Mouse (Mus musculus) inflammation-experienced regulatory T-cells, adult 6 months (primary cell): ENCODE measurements around the gene Asb16. TPM values are rescaled to one million over a fixed set of nuclear protein-coding genes. Genes with fewer than 3 reads are reported as not detected.

ENCODE experiments used
- ATAC-seq: one replicate; pipeline ENCODE4 v1.8.0; 2017
- polyA plus RNA-seq, 3 experiments: library from polyadenylated mRNA; unstranded; fragments of 100-300 nt; shearing (Covaris generic); gene quantifications; one replicate each; pipeline ENCODE4 v1.2.1; 2017

The Asb16 gene
- polyA plus RNA-seq, 3 experiments from 2014 or later: not detected

DNA sequence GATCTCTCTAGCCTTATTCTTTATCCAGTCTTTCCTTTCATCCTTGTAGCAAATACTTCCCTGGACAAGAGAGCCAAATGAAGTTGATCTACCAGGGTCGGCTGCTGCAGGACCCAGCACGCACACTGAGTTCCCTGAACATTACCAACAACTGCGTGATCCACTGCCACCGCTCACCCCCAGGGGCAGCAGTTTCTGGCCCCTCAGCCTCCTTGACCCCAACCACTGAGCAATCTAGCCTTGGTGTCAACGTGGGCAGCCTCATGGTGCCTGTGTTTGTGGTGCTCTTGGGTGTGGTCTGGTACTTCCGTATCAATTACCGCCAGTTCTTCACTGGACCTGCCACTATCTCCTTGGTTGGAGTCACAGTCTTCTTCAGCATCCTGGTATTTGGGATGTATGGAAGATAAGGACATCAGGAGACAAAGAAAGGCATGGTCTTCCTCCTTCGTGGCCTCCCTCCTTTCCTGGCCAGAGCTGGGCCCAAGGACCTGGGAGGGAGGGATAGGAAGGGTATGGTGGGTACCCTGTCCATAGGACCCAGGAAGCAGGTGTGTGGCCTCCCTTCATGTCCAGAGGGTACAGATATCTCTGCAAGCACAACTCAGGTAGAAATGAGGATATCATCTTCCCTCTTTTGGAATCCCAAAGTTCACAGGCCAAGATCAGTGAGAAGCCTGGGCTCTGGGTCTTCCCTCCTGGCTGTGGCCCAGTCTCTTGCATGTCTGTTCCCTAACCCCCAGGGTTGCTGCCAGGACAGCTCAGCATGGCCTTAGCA is 19.7 kb downstream of the Asb16 start:
- ATAC-seq: no peak

DNA sequence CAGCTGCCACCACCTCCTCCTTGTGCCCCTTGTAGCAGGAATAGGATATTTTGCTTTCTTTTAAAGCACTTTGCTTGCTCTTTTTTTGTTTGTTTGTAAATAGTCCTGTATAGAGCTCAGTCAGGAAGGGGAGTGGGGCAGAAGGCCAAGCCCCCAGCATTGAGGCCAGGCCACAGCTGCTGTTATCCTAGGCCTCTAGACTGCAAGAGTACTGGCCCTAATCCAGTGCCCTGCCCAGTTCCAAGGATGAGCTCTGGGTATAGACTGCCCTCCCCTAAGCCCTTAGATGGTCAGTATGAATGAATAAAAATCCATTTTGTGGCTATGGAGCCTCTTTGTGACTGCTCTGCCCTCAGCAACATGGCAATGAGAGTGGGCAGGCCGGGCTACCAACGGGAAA is 20.4 kb downstream of the Asb16 start:
- ATAC-seq: no peak

DNA sequence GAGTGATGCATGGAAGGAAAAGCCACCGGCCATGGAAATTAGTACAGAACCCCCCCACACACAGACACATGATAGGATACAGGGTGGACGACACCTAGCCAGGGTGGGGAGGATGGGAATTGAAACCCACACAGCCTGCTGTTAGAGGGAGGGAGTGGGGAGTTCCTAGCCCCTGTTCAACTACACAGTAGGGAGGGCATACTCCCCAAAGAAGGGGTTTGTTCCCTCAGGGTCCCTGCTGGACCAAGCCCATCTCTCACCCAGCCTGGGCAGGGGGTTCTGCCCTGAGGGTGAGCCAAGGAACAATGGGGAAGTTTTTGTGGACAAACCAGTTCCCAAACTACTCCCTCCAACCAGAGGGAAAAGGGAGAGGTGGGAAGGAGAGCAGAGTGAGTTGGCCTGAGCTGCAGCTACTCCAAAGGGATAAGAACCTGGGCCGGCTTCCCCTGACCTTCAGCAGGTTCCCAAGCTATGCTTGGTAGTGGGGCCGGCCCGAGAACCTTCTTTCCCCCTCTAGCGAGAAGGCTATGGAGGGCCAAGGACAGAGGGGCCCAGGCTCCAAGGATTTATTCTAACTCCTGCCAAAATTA is 21.1 kb downstream of the Asb16 start:
- ATAC-seq: no peak

DNA sequence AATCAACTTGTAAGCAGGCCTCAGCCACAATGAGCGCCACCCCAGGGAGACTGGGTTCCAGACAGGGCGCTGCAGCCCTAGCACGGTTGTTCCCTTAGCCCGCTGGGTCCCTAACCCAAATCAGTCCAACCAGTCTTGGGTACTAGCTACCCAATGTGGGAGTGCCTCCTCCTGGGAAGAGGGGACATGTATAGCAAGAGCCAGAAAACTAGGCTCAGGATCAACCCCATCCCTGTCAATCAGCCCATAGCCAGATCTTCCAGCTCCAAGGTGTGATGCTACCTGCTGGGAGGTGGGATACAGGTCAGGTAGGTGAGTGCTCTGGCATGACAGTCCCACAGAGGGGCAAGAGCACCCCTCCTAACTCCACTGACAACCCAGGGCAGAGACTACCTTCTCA is 21.6 kb downstream of the Asb16 start:
- ATAC-seq: no peak

DNA sequence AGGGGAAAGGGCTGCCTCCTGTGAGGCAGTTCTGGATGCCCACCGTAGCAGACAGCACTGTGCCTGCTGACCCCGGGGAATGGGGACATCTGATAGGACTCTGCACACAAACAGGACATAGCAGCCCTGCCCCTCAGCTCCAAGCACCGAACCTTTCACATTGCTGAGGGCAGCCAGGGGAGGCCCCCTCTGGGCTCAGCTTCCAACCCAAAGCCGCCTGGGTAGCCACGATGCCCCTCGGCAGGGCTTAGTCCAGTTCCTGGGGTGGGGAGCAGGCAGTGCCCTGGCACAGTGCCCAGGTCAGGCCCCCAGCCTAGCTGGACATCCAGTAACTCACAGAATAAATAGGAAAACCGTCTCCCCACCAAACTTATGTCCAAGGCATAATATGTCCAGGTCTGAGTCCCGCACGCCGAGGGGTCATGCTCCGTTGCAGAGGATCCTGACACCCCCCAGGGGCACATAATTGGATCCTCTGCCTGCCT is 22.6 kb downstream of the Asb16 start:
- no peak for ATAC-seq

DNA sequence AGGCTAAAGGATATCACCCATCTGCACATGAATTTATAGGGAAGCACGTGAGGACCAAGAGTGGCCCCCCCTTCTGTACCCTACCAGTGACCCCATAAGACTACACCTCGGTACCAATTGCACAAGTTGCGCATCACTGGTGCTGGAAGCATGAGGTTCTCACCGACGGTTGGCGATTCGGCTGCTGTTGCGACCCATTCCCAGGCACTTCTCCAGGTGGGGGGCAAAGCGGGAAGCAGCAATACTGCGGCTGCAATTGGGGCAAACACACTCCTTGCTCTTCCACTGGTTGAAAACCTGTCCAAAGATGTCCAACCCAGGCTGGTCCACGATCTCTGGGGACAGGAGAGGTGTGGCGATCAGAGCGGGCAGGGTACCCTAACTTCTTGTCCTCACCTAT is 25.4 kb downstream of the Asb16 start:
- no peak for ATAC-seq

DNA sequence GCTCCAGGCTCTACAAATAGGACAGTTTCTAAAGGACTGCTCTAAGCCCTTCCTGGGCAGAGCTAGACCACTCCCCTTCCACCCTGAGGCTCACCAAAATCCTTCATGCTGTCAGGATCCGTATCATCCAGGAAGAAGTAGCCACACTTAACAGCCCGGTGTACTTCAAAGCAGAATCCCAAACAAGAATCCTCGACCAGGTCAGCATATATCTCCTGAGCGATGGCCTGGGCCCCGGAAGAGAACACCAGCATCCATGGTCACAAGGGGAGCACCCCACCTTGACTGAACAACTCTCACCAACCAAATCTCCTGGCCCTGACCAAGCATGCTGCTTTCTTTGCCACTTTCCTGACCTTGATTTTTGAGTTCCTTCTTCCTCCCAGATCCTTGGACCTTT is 25.9 kb downstream of the Asb16 start:
- ATAC-seq: no peak

DNA sequence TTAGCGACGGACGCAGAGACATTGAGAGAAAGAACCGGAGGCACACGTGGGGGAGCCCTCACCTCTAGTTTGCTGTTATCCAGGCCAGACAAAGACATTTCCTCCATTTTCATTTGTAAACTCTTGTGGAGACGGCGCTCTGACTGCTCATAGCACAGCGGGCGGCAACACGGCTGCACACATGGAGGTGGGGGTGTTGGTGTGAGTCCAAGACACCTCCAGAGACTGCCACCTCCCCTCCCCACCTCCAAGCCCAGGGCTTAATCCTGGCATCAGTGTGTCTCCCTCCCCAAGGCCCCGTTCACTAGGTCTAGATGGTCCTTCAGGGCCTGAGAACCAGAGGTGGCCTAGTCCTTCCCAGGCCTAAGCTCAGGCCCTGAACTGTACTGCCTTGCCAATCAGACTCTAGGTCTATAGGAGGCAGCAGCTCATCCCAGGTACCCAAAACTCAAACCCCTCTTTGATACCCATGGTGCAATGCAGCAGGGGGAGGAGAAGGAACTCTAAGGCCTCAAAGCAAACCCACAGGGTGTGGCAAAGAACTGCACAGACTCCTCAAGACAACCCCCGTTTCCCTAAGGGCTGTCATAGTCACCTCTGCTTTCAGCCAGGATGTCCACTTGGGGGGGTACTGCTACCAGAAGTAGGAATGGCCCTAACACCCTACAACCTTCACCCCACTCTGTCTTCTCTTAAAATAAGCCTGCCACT is 26.5 kb downstream of the Asb16 start:
- peak; percentile 56 for ATAC-seq

DNA sequence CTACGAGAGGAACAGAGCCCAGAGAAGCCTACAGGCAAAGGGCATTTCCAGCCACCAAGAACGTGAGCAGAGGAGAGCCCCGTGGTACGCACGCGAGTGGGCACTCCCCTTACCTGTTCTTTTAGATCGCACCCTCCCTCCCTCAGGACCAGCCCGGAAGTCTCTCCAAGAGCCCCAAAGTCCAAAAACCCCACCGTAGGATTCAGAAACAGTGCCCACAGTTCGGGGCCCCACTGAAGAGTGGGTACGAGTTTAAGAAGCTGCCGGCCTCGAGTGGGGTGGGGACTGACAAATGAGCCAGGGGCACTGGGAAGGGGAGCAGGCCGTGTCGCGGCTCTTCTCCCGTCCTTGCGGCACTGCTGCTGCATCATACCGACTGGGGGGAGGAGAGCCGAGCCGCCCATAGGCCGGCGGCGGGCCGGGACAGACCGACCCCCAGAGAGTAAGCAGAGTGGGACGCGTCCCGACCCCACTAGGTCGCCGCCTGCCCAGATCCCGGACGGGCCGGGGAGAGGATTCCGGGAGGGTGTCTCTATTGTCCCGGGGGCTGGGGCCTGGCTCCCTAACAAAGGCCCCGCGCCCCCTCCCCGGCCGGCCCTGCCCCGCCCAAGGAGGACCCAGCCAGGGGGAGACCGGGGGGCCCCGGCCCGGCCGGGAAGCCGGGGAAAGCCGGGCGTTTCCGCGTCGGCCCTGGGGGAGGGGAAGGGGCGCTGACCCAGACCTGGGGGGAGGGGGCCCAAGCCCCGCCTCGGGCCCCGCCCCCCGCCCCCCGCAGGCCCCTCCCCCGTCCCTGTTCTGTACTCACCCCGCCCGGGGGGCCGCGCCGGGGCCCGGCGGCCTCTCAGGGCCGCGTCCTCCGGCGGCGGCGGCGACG is 27.3 kb downstream of the Asb16 start:
- ATAC-seq: peak; percentile 15

DNA sequence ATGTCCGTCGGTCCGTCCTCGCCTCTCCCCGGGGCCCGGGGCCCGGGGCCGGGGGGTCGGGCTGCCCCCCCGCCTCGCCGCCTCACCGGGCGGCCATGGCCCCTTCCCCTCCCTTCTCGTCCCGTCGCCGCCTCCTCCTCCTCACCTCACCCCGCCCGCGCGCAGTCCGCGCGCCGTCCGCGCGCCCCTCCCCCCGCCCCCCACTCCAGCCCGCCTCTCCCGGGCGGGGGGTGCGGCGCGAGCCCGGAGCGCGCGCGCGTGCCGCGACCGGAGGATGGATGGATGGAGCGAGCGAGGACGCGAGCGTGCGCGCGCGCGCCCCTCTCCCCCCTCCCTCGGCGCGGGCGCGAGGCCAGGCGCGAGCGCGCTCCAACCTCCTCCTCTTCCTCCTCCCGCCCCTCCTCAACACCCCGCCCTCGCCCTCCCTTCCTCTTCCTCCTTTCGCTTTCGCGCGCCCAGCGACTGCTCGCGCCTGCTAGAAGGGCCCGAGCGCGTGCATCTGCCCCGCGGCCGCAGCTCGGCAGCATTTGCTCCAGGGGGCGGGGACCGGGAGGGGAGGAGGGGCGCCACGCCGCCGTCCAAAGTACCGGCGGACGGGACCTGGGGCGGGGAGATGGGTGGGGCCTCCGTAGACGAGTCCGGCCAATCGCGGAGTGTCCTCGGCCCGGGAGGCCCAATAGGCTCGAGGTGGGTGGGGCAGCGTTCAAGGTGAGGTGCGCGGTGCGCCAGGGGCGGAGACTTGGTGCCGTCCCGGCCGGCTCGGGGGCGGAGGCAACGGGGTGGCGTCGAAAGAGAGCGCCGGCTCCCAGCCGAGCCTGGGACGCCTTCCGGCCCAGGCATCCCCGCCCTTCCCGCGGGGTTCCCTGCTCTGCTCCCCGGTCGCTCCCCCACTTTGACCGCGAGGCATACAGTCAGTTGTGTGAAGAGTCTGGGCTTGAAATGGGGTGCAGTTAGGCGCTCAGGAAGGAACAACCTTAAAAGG is 28.2 kb downstream of the Asb16 start, which contains the start of gene Atxn7l3:
Atxn7l3 (minus strand) TSS at position 141 of the 982 bp plus-strand sequence.
- ATAC-seq: peak; percentile 81

DNA sequence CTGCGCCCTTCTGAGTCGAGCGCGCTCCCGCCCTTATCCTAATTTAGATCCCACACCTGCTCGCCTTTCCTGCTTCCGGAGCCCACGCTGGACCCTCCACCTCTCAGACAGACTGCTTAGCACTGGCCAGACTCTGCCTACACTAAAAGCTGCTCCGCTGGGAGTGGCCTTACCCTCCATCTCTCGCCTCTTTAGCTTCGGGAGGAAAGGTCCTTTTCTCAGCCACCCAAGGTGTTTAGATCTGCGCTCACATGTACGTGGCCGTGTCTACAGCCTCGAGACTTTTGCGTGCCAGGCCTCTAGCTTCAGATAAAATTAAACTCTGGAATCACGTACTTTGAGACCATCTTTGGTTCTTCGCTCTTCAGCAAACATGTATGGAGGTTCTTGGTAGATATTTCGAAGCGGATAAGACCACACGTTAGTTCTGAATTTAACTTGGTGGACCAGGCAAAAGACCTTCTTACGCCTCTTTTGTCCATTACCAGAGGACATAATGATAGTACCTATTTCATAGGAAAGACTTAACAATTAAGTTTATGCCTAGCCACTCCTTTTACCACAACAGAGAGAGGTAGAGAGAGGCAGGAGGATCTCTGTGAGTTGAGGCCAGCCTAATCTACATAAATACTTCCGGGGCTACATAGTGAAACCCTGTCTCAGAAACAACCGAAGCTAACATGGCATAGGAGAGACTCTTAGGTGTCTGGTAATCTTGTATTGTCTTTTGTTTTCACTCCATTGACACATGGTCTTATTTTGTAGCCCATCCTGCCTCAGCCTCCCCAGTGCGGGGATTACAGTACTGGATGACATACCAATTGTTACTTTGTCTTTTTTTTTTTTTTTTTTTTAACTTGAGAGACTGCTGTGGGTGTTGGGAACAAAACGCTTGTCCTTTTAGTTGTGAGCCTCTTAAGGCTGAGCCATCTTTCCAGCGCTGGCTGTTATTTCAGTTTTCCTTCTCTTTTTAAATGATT is 29.3 kb downstream of the Asb16 start:
- ATAC-seq: peak; percentile 14

DNA sequence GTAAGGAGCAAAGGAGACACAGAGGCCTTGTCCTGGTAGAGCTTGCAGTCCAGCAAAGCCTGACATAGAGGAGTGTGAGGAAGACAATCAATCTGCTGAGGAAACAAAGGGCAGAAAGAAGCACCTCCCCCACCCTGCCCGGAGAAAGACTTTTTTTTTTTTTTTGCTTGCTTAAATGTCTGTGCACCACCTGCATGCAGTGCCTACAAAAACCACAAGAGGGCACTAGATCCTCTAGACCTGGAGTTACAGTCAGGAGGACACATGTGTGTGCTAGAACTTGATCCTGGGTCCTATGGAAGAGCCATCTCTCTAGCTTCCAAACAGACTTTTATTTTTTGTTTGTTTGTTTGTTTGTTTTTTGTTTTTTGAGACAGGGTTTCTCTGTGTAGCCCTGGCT is 31.3 kb downstream of the Asb16 start:
- ATAC-seq: no peak

DNA sequence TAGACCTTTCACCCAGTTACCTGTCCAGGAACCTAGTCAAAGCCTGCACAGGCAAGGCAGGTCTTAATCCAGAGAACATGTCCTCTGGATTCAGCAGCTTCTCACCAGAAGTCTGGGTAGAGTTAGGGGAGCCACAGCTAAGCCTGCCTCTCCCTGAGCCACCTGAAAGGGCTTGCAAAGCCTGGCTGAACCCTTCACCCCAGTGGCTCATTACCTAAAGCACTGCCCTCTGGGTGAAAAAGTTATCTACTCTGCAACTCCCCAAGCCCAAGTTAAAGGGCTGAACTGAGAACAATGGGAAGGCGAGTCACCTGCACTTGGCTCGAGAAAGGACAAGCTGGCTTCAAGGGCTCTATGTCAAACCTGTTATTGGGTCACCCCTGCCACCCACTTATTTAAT is 35.6 kb downstream of the Asb16 start:
- no peak for ATAC-seq

DNA sequence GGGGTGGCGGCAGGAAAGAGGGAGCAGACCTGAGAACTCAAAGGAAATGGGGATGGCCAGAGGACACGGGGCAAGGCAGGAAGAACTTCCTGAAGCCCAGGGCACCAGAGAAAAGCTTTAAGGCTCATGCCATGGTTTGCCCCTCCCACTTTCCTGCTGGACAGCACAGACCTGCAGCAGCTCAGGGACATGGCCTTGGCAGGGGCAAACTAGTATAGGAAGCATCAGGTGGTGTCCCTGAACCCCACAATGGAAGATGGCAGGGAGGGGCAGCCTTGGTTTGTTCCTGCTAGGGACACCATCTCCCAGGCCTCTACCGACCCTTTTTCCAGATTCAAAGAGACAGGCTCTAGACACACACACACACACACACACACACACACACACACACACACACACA is 36.8 kb downstream of the Asb16 start:
- ATAC-seq: no peak

DNA sequence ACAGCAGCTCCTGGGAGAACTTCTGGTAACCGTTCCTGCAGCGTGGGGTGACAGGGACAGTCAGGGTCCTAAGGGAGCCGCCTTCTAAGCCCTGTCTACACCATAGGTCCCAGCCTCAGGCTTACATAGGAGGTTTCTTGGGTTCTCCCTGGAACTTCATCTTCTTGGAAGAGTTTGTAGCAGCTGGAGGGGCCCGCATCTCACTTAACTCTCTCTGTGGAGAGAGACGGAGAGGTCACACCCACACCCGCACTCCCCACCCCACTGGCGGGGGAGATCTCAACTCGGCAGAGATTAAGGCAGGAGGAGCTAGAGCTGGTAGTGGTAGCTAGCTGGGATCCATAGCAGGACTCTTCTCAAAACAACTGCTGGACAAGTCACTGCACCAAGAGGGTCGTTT is 39.6 kb downstream of the Asb16 start:
- no peak for ATAC-seq

DNA sequence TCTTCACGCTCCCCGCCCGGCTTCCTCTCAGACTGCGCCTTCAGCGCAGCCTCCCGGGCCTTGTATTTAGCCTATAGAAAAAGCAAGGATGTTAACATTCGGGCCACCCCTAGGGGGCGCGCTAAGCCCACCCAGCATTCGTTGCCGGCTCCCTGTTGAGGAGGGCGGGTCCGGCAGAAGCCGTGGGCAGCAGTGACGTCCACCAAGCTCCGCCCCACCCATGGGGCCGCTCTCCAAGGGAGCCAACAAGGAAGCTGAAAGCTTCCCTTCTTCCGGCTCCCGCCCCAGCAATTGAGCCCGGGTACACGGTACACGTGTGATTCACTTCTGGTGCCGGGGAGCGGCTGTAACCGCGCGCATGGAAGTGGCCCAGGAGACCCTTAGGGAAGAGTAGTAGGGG is 40.4 kb downstream of the Asb16 start:
- ATAC-seq: peak; percentile 97

DNA sequence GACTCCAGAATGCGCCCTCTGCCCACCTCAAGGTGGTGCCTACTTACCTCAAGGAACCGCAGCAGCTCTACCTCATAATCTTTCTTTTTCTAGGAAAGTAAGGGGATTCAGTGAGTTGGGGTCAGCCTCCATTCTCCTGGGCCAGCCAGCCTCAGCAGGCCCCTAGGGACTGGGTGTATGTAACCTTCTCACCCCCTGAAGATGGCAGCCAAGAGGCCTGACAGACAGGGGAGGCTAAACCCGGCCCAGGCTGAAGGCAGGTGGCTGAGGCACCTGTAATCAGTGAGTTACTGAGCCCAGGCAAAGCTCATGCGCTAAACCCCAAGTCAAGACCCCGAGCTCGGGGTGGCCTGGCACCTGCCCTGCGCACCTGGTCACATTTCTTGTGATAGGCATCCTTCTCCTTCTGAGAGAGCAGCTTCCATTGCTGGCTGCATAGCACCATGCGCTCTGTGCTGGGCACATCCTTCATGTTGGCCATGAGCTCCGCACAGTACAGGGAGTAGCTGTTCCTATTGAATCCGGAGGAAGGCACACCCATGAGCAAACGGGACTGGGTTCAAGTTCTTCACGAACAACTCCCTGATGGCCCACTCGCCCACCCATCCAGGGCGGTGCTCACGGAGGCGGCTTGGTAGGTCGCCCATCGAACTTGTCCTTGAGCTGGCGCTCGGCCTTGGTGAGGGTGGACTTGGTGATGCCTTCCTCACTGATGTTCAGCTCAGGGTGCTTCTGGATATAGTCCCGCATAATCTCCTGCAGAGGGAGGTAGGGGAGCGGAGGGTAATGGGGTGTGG is 41.5 kb downstream of the Asb16 start:
- ATAC-seq: no peak

DNA sequence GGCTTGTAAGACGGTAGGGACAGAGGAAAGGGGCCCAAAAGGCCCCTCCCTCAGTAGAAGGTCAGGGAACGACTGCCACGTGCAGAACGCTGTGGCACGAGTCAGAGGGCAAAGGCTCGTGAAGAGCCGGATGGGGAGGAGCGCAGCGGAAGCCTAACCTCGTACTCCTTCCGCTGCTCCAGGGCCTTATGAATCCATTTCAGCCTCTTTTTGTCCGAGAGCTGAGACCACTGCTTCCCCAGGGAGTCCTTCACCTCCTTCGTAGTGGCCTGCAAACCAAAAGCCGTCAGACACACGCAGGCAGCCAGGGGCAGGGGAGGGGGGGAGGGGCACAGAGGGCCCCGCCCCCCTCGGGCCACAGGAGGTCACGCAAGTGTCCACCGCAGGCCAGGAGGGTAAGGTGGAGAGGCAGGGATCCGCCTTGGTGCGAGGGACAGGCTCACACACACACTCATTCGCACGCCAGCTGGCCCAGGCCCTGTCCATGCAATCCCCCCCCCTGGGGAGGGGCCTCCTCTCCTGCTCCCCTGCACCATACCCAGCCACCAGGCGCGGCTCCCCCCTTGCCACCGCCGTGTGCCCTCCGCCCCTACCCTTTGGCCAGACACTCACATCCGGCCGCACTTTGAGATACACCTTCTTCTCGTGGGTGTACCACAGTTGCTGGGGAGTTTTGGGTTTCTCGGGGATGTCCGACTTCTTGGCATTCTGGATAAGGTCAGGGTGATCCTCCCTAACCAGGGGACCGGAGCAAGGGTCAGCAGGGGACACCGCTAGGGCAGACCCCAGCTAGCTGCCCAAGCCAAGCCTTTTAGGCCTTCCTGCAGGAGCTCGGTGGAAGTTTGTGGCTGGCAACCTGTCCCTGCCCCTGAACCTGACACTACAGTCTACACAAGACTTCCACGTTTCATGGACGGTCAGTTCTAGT is 42.5 kb downstream of the Asb16 start:
- no peak for ATAC-seq
